ENCODE assay signal across 24 mouse cellular contexts in genomic region chr12:21140741-21141308, GRCm38 (mm10).
DNase-seq lines count a peak whose midpoint lies in the region; ATAC-seq and TF ChIP-seq lines count a peak whose summit lies in the region.
"Had no signal": no experiment of that assay in that cellular context is flagged by ENCODE, and none has a peak within 500 bp of the region (broad histone marks: within the 10 kb centered on the region; RNA-seq: fewer than 3 reads in every experiment).

No protein-coding gene starts in this region.

- 92% methylated on average over 6 of the region's 6 CpGs for WGBS in forebrain, embryonic 13.5 days
- 91% methylated on average over 6 of the region's 6 CpGs for WGBS in forebrain, embryonic 12.5 days

- H3K9me3 ChIP-seq in forebrain, embryonic 13.5 days (replicated peaks): no peaks in the 10 kb centered on the region
- H3K9me3 ChIP-seq in forebrain, embryonic 12.5 days: no peaks in the 10 kb centered on the region
- H3K9me3 ChIP-seq: embryonic facial prominence, embryonic 10.5 days; heart, embryonic 12.5 days; limb, embryonic 10.5 days; midbrain, embryonic 13.5 days had no signal

- no peak overlapping the region for H3K9ac ChIP-seq in forebrain, embryonic 13.5 days
- H3K9ac ChIP-seq in forebrain, embryonic 12.5 days: no peak overlapping the region
- H3K9ac ChIP-seq: heart, embryonic 12.5 days; midbrain, embryonic 13.5 days had no signal

- H3K27me3 ChIP-seq in forebrain, embryonic 13.5 days: no peaks in the 10 kb centered on the region
- H3K27me3 ChIP-seq in forebrain, embryonic 12.5 days: no peaks in the 10 kb centered on the region
- H3K27me3 ChIP-seq: heart, embryonic 12.5 days; midbrain, embryonic 13.5 days had no signal

- ATAC-seq in forebrain, embryonic 13.5 days: no peak
- ATAC-seq in forebrain, embryonic 12.5 days (ENCODE audit: low FRiP score): no peak
- peak; percentile 56 for ATAC-seq in megakaryocyte-erythroid progenitor cell, adult 5-6 weeks (replicated peaks; ENCODE audit: low FRiP score, low TSS enrichment, poor library complexity, severe bottlenecking)
- ATAC-seq: CD4-positive, CD25-positive, alpha-beta regulatory T cell, adult 4 months; intestine, postnatal 0 days; midbrain, embryonic 13.5 days had no signal

- peak overlapping the region; percentile 57; the same call in 1 of the 2 replicates for H3K27ac ChIP-seq in forebrain, embryonic 13.5 days
- no peak overlapping the region for H3K27ac ChIP-seq in forebrain, embryonic 12.5 days
- peak overlapping the region; percentile 53; the same call in 1 of the 2 replicates for H3K27ac ChIP-seq in layer of hippocampus, adult 2 months
- H3K27ac ChIP-seq: embryonic facial prominence, embryonic 10.5 days; hindbrain, embryonic 10.5 days; limb, embryonic 10.5 days; midbrain, embryonic 13.5 days; stomach, postnatal 0 days had no signal

- peaks cover 53% of the 10 kb centered on the region for H3K4me1 ChIP-seq in forebrain, embryonic 13.5 days
- peaks cover 39% of the 10 kb centered on the region for H3K4me1 ChIP-seq in forebrain, embryonic 12.5 days

- DNase-seq in layer of hippocampus, adult 2 months (ENCODE audit: low spot score in 2 of 2): no peak
- DNase-seq in layer of hippocampus, adult 18-20 months (ENCODE audit: low spot score in 2 of 2): no peak
- peak; percentile 25 for DNase-seq in c-Kit-positive CD71-positive TER-119-positive erythroid progenitor cells, embryonic 14.5 days (ENCODE audit: low spot score)
- no peak for DNase-seq in embryo, embryonic 10 days (ENCODE audit: low spot score)
- DNase-seq: gastrocnemius, postnatal 14 days; heart, adult 18-20 months; heart, postnatal 10 days; kidney, postnatal 36 days; lung, adult 2 months; lung, postnatal 14 days; thymus, adult 2 months; thymus, postnatal 4 days had no signal

- no peak overlapping the region for H3K4me3 ChIP-seq in forebrain, embryonic 13.5 days
- no peak overlapping the region for H3K4me3 ChIP-seq in forebrain, embryonic 12.5 days (replicated peaks)
- H3K4me3 ChIP-seq in layer of hippocampus, adult 2 months: no peak overlapping the region
- H3K4me3 ChIP-seq: embryonic facial prominence, embryonic 10.5 days; heart, embryonic 12.5 days; hindbrain, embryonic 10.5 days; limb, embryonic 10.5 days; midbrain, embryonic 13.5 days had no signal

- no peak for TF ChIP-seq CTCF in layer of hippocampus, adult 2 months (conservative IDR thresholded peaks at IDR 0.05)

- no peak overlapping the region for H3K4me2 ChIP-seq in forebrain, embryonic 13.5 days
- H3K4me2 ChIP-seq in forebrain, embryonic 12.5 days: no peak overlapping the region
- H3K4me2 ChIP-seq: heart, embryonic 12.5 days; liver, embryonic 11.5 days; midbrain, embryonic 13.5 days had no signal

- peaks cover 4% of the 10 kb centered on the region; the same call in 1 of the 2 replicates for H3K36me3 ChIP-seq in forebrain, embryonic 13.5 days (ENCODE audit: poor library complexity, severe bottlenecking)
- peaks cover 3% of the 10 kb centered on the region for H3K36me3 ChIP-seq in forebrain, embryonic 12.5 days (replicated peaks)
- H3K36me3 ChIP-seq: heart, embryonic 12.5 days; midbrain, embryonic 13.5 days had no signal
